Comparison of ENCODE assay signal across 17 mouse cellular contexts in genomic region chr11:69891482-69891881, GRCm38 (mm10). TPM values are rescaled to one million over a fixed set of nuclear protein-coding genes. Genes with fewer than 3 reads are reported as not detected.
A peak's percentile ranks its signal among the peaks of the same experiment; 100 is the strongest.
DNase-seq lines count a peak whose midpoint lies in the region; ATAC-seq and TF ChIP-seq lines count a peak whose summit lies in the region.
"Had no signal": no experiment of that assay in that cellular context is flagged by ENCODE, and none has a peak within 500 bp of the region (broad histone marks: within the 10 kb centered on the region; RNA-seq: fewer than 3 reads in every experiment).

No protein-coding gene starts in this region.

- H3K27me3 ChIP-seq in heart, embryonic 10.5 days (ENCODE audit: insufficient read depth, poor library complexity, severe bottlenecking) = no peaks in the 10 kb centered on the region
- H3K27me3 ChIP-seq in liver, postnatal 0 days (ENCODE audit: insufficient read depth, low read length) = no peaks in the 10 kb centered on the region
- H3K27me3 ChIP-seq in thymus, adult 2 months (ENCODE audit: control insufficient read depth, insufficient read depth, low read length) = no peaks in the 10 kb centered on the region
- H3K27me3 ChIP-seq: limb, embryonic 12.5 days; megakaryocyte, embryonic 14.5 days had no signal

- TF ChIP-seq EP300 in liver, postnatal 0 days (IDR thresholded peaks at IDR 0.05; ENCODE audit: low read depth) = no peak

- WGBS in heart, embryonic 10.5 days = 44% methylated on average over 4 of the region's 4 CpGs
- WGBS in liver, postnatal 0 days (ENCODE audit: insufficient replicate concordance) = 50% methylated on average over 4 of the region's 4 CpGs
- 95% methylated on average over 4 of the region's 4 CpGs for WGBS in thymus, adult 2 months

- intact Hi-C loops in heart, postnatal 25 days (cut with DNase I) = no loop called here

- peak overlapping the region; percentile 38 for H3K9ac ChIP-seq in liver, postnatal 0 days (replicated peaks)
- H3K9ac ChIP-seq: limb, embryonic 12.5 days had no signal

- peaks cover 37% of the 10 kb centered on the region; the same call in 1 of the 2 replicates for H3K4me1 ChIP-seq in heart, embryonic 10.5 days
- H3K4me1 ChIP-seq in liver, postnatal 0 days (ENCODE audit: insufficient read depth) = peaks cover 25% of the 10 kb centered on the region
- H3K4me1 ChIP-seq in thymus, adult 2 months (replicated peaks; ENCODE audit: control insufficient read depth, insufficient read depth, low read length) = peaks cover 24% of the 10 kb centered on the region
- H3K4me1 ChIP-seq: limb, embryonic 12.5 days had no signal

- peak overlapping the region; percentile 78; the same call in 1 of the 2 replicates for H3K27ac ChIP-seq in heart, embryonic 10.5 days
- H3K27ac ChIP-seq in liver, postnatal 0 days (ENCODE audit: low read depth) = no peak overlapping the region
- 0 out of 2 replicates have a peak overlapping the region, but pooled peaks have one; percentile 12 for H3K27ac ChIP-seq in thymus, adult 2 months (ENCODE audit: control insufficient read depth, insufficient read depth, low read length)
- H3K27ac ChIP-seq: limb, embryonic 12.5 days had no signal

- H3K36me3 ChIP-seq in heart, embryonic 10.5 days = 0 out of 2 replicates have a peak, but pooled peaks cover 2% of the 10 kb centered on the region
- H3K36me3 ChIP-seq in liver, postnatal 0 days (replicated peaks; ENCODE audit: insufficient read depth, low read length) = 0 out of 2 replicates have a peak, but pooled peaks cover 6% of the 10 kb centered on the region
- peaks cover 45% of the 10 kb centered on the region for H3K36me3 ChIP-seq in thymus, adult 2 months (ENCODE audit: control insufficient read depth, insufficient read depth, low read length)
- H3K36me3 ChIP-seq: limb, embryonic 12.5 days had no signal

- no peak overlapping the region for H3K4me2 ChIP-seq in liver, postnatal 0 days (ENCODE audit: low read depth, low read length)
- H3K4me2 ChIP-seq: limb, embryonic 12.5 days had no signal

- H3K4me3 ChIP-seq in heart, embryonic 10.5 days = no peak overlapping the region
- no peak overlapping the region for H3K4me3 ChIP-seq in liver, postnatal 0 days (ENCODE audit: low read depth, low read length)
- no peak overlapping the region for H3K4me3 ChIP-seq in thymus, adult 2 months (ENCODE audit: control insufficient read depth, insufficient read depth, low read length)
- H3K4me3 ChIP-seq: limb, embryonic 12.5 days had no signal

- H3K9me3 ChIP-seq in heart, embryonic 10.5 days = no peaks in the 10 kb centered on the region
- no peaks in the 10 kb centered on the region for H3K9me3 ChIP-seq in liver, postnatal 0 days (ENCODE audit: low read length)
- H3K9me3 ChIP-seq: limb, embryonic 12.5 days; megakaryocyte, embryonic 14.5 days had no signal

- TF ChIP-seq CTCF in liver, postnatal 0 days (IDR thresholded peaks at IDR 0.05; ENCODE audit: low read depth) = no peak
- no peak for TF ChIP-seq CTCF in thymus, adult 2 months (IDR thresholded peaks at IDR 0.05; ENCODE audit: borderline replicate concordance, control insufficient read depth, extremely low read depth, insufficient read depth, low read length, poor library complexity)

- no peak for ATAC-seq in liver, postnatal 0 days

- no peak for TF ChIP-seq POLR2A in thymus, adult 2 months (IDR thresholded peaks at IDR 0.05; ENCODE audit: control insufficient read depth, extremely low read depth, insufficient read depth, low read length, poor library complexity)

- no peak for DNase-seq in heart, embryonic 10.5 days (ENCODE audit: low spot score)
- DNase-seq in heart, postnatal 25 days (ENCODE audit: low spot score) = no peak
- no peak for DNase-seq in liver, postnatal 0 days
- DNase-seq in liver = no peak
- no peak for DNase-seq in thymus, adult 2 months
- no peak for DNase-seq in thymus, postnatal 0 days (ENCODE audit: low spot score)
- DNase-seq in testis, postnatal 10 days (ENCODE audit: low spot score) = peak; percentile 79
- no peak for DNase-seq in urinary bladder, postnatal 25 days (ENCODE audit: low spot score)
- DNase-seq: B cell, adult 2 months; kidney, adult 18-20 months had no signal

RNA-seq across cellular contexts. Expression of gene Acap1, which starts 3.9 kb away (rescaled TPM):
- 10.6 and 16.2 TPM in 2 replicates for polyA plus RNA-seq in heart, embryonic 10.5 days (2016; fragmentation: Nextera tagmentation; extraction: Ambion mirVana)
- total RNA-seq in heart, postnatal 25 days (2021) = 1 to 10 TPM in 1 of 2 experiments, under 1 TPM in 1; 0.88 to 1.1 TPM
- 6.5 and 7.1 TPM in 2 replicates for polyA plus RNA-seq in liver, postnatal 0 days (2015; fragmentation: Nextera tagmentation; extraction: Ambion mirVana)
- polyA plus RNA-seq in thymus, adult 2 months (2012; rRNA removed) = 405 and 462 TPM in 2 replicates
- 150 and 176 TPM in 2 replicates for polyA plus RNA-seq in thymus, postnatal 0 days (2015; fragmentation: Nextera tagmentation; extraction: Ambion mirVana)

RNA-seq across cellular contexts. Expression of gene 2810408A11Rik, which starts 9.3 kb away (rescaled TPM):
- polyA plus RNA-seq in heart, embryonic 10.5 days (2016; fragmentation: Nextera tagmentation; extraction: Ambion mirVana) = 5.5 and 8.7 TPM in 2 replicates
- under 1 TPM; 0.17 to 0.23 TPM for total RNA-seq in heart, postnatal 25 days (2021)
- polyA plus RNA-seq in liver, postnatal 0 days (2015; fragmentation: Nextera tagmentation; extraction: Ambion mirVana) = 0.90 and 1.2 TPM in 2 replicates
- polyA plus RNA-seq in thymus, adult 2 months (2012; rRNA removed) = 7.1 and 10.2 TPM in 2 replicates
- polyA plus RNA-seq in thymus, postnatal 0 days (2015; fragmentation: Nextera tagmentation; extraction: Ambion mirVana) = 19.8 and 26.0 TPM in 2 replicates

RNA-seq across cellular contexts. Expression of gene Neurl4, which starts 9.4 kb away (rescaled TPM):
- polyA plus RNA-seq in heart, embryonic 10.5 days (2016; fragmentation: Nextera tagmentation; extraction: Ambion mirVana) = 8.3 and 12.7 TPM in 2 replicates
- total RNA-seq in heart, postnatal 25 days (2021) = 10 to 100 TPM; 44.9 to 46.0 TPM
- polyA plus RNA-seq in liver, postnatal 0 days (2015; fragmentation: Nextera tagmentation; extraction: Ambion mirVana) = 1.0 and 1.4 TPM in 2 replicates
- polyA plus RNA-seq in thymus, adult 2 months (2012; rRNA removed) = 85.3 and 90.7 TPM in 2 replicates
- 6.2 and 7.5 TPM in 2 replicates for polyA plus RNA-seq in thymus, postnatal 0 days (2015; fragmentation: Nextera tagmentation; extraction: Ambion mirVana)

RNA-seq across cellular contexts. Expression of gene Kctd11, which starts 10.3 kb away (rescaled TPM):
- 5.0 and 6.2 TPM in 2 replicates for polyA plus RNA-seq in heart, embryonic 10.5 days (2016; fragmentation: Nextera tagmentation; extraction: Ambion mirVana)
- 1 to 10 TPM; 2.5 to 3.5 TPM for total RNA-seq in heart, postnatal 25 days (2021)
- polyA plus RNA-seq in liver, postnatal 0 days (2015; fragmentation: Nextera tagmentation; extraction: Ambion mirVana) = 0.92 and 0.95 TPM in 2 replicates
- 6.2 and 8.0 TPM in 2 replicates for polyA plus RNA-seq in thymus, adult 2 months (2012; rRNA removed)
- 1.7 and 2.3 TPM in 2 replicates for polyA plus RNA-seq in thymus, postnatal 0 days (2015; fragmentation: Nextera tagmentation; extraction: Ambion mirVana)

RNA-seq across cellular contexts. Expression of gene Tmem95, which starts 13.7 kb away (rescaled TPM):
- not detected in 2 replicates for polyA plus RNA-seq in heart, embryonic 10.5 days (2016; fragmentation: Nextera tagmentation; extraction: Ambion mirVana)
- total RNA-seq in heart, postnatal 25 days (2021) = not detected
- not detected in 2 replicates for polyA plus RNA-seq in liver, postnatal 0 days (2015; fragmentation: Nextera tagmentation; extraction: Ambion mirVana)
- polyA plus RNA-seq in thymus, adult 2 months (2012; rRNA removed) = not detected in 2 replicates
- polyA plus RNA-seq in thymus, postnatal 0 days (2015; fragmentation: Nextera tagmentation; extraction: Ambion mirVana) = not detected in 2 replicates
- total RNA-seq: adrenal gland, adult 18-20 months; heart, postnatal 14 days; layer of hippocampus, adult 8-10 months had no signal
- polyA plus RNA-seq: cortical plate, adult 2 months; limb, embryonic 12.5 days; urinary bladder, adult 2 months had no signal
